Mouse (Mus musculus) megakaryocyte-erythroid progenitor cell, adult 5-6 weeks (primary cell): Measurements from ENCODE around the gene Sept10. TPM values are rescaled to one million over a fixed set of nuclear protein-coding genes. Genes with fewer than 3 reads are reported as not detected.

Experiments used
- ATAC-seq: replicated peaks from 2 replicates; pipeline ENCODE4 v1.8.0; 2016; ENCODE audit warnings: mild to moderate bottlenecking, inconsistent platforms; ENCODE audit not compliant: severe bottlenecking, poor library complexity, low FRiP score, low TSS enrichment
- total RNA-seq, 2 experiments: library from RNA; stranded (forward) in 1 of 2; stranded (reverse) in 1 of 2; fragments of 200-1000, 215-1000 nt in 1 of 2; fragments of >200 nt in 1 of 2; fragmentation: Nextera tagmentation in 1 of 2; gene quantifications; 2 replicates each; pipeline ENCODE4 v1.2.3; 2014 to 2017

Gene Sept10
- total RNA-seq, 2 experiments from 2014 or later, result 0.37 TPM; not detected in 1

DNA sequence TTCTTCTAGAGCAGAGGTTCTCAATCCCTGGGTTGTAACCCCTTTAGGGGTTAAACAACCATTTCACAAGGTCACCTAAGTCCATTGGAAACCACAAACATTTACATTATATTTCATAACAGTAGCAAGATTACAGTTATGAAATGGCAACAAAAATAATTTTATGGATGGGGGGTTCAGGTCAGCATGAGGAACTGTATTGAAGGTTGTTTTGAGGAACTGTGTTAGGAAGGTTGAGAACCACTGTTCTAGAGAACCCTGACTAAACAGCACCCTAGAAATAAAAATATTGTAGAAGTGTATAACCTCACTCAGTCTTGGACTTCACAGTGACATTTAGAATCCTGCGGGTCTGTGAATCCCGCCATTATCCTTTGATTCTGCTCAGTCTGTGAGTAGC is 13.6 kb upstream of the Sept10 start:
- no peak for ATAC-seq

DNA sequence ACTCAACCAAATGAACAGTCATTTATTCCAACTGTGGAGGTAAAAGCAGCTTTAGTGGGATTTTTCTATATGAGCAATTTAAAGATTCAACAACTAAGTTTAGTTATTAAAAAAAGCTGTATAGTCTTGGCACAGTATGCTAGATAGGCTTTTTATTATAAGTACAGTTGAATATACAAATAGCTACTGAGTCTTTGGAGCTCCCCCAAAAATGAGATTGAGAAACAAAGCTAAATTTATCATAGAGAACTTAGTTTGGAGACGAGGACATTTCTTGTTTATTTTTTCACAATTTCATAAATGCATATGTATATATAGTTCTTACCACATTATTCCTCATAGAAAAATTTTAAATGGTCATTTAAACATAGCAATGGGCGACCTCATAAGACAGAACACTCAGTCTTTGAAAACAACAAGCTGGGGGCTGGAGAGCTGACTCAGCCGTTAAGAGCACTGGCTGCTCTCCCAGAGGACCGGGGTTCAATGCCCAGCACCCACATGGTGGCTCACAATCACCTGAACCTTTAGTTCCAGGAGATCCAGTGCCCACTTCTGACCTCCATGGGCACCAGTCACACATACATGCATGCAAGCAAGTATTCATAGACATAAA is 7.7 kb upstream of the Sept10 start:
- ATAC-seq, result no peak

DNA sequence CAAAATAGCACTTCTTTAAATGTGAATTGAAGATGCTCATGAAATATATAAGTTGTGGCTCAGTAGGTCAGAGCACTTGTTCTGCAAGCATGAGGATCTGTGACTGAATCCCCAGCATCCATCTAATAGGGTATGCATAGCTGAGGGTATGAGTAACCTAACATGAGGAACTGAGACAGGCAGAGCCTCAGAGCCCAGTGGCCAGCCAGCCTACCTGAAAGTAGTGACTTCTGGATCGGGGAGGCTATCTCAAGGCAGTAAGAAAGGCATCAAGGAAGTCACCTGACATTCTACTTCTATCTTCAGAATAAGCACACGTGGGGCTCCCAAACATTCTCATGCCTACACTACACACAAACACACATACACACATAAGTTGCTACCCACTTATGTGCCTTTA is 3.5 kb upstream of the Sept10 start:
- no peak for ATAC-seq

DNA sequence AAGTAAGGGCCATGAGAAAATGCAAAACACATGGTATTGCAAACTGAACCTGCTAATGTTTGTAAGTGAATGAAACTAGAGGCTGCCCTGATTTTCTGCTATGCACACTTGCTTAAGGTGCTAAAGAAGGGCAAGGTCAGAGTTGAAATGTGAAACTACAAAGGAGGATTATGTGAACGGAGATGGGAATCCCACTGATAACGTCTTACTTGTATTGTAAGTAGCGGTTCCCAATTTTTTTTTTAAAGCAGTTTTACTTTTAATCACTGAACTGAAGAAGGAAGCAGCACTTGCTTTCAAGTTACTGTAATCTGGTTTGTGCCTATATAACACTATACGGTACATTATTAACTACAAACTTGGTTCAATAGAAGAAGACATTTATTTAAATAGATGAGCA is 2.2 kb upstream of the Sept10 start:
- no peak for ATAC-seq

DNA sequence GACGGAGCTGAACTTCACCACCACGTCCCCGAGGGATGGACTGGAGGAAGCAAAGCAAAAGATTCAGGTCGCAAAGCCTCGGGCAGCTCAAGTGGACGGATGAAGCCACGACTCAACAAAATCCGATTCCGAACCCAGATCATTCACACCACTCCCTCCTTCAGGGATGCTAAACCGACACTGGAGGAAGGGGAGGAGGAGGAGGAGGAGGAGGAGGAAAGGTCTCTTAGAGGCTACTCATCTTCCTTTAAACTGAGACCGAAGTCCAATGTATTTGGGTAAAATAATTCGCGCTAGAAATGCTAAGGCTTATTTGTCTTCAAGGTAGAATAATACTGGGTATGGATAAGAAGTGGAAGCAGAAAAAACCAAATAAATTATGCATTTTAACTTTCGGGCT is 1.7 kb upstream of the Sept10 start:
- no peak for ATAC-seq

DNA sequence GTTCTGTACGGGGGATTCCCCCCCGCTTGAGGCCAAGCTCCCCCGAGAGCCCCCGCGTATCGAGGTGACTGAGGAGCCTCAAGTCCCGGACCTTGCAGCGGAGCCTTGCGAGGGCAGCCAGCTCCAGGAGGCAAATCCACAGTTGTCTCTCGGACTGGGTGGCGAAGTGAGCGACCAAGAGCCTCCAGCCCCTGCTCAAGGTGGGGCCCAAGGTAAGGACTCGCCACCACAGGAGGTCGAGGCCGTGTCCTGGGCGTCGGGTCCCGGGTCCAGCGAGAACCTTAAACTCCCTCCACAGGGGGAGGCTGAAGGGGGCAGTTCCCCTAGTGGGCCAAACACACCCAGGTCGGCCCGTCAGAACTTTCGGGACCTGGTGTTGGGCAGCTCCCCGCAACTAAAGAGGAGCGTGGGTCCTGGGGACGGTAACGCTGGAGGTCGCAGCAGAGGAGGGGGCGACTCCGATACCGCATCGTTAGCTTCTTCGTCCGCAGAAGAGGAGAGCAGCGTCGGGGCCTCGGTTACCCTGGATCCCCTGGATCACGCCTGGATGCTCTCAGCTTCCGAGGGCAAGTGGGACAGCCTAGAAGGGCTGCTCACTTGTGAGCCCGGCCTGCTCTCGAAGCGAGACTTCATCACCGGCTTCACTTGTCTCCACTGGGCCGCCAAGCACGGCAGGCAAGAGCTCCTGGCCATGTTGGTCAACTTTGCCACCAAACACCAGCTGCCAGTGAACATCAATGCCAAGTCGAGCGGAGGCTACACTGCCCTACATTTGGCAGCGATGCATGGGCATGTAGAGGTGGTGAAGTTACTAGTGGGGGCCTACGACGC is 839 bp upstream of the Sept10 start:
- 0 out of 2 replicates have a peak, but pooled peaks have one; percentile 12 for ATAC-seq

DNA sequence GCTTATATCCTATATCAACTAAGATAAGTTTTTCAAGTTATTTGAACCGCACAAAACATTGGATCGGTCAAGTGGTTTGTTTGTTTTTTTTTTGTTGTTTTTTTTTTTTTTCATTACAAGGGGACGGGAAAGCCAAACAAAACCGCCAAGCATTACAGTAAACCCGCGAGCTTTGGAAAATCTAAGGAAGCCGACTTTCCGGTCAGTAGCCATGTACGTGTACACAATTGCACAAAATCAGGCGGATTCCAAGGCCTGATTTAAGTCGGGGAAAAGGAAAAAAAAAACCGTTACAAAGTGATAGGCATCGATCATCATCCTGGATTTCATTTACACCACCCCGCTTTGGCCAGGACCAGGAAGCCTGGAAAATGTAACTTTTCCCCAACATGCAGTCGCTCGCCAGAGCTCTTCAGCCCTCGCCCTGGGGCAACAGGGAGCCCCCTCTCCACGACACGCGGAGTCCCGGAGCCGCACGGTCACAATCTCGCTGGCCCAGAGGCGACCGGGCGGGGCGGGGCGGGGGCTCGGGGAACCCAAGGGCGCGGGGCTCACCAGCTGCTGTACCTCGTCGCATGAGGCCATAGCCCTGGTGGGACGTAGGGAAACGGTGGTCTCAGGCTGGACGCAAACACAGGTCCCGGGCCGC is 699 bp downstream of the Sept10 start:
- ATAC-seq, result no peak

DNA sequence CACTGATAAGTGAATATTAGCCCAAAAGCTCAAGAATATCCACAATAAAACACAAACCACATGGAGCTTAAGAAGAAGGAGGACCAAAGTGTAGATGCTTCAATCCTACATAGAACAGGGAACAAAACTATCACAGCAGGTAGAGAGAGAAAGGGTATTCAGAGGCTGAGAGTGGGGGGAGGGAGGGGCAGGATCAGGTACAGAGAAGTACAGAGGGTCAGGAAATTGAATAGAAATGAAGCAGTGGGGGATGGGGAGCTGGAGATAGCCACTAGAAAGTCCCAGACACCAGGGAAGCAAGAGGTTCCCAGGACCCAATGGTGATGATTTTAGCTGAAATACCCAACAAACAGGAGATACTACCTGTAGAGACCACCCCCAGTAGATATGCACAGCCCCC is 21.6 kb downstream of the Sept10 start:
- ATAC-seq, result no peak

DNA sequence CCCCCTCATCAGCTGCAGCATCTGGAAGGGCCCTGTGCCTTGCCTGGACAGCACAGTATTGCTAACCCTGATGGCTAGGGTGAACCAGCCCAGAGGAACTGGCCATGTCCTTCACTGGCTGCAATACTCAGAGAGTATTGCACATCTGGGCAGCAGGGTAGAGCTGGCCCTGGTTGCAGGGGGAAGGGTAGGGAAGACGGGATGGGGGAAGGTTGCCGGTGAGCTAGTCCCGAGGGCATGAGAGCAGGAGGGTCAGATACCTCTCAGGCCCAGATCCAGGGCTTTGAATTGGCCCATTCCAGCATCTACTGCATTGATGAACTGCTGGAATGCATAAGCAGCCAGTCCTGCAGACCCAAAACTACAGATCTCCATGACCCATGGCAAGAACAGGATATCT is 24.9 kb downstream of the Sept10 start:
- ATAC-seq, result no peak

DNA sequence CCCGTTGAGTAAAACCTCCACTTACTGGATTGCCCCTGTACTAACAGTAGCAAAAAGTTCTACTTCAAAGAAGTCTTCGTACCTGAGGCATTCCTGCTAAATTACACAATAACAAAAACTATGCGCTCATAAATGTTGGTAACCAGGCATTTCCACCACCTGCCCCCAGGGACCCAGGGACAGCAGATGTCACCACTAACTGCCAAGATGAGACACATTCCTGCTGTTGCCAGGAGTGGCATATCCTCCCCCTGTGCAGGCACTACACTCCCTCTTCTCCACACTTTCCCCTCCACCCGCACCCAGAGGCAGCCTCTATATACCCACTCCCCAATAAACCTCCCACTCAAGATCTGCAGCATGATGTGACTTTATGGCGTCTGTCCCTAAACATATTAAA is 26.8 kb downstream of the Sept10 start:
- no peak for ATAC-seq

DNA sequence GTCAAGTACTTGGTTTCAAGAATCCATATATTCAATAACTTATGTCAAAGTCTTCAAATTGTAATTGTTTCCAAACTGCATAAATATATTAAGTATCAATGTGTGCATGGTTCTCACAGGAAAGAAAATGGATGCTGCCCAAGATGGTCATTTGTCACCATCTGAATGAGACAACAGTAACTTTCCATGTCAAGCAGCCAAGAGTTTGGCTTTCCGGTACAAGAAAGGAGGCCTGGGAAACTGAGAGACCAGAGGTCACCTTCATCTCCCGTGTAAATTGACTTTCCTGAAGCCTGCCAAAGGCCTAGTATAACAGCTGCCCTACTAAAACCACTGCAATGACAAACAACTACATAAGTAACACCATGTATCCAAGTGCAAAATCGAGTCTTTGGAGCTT is 39.3 kb downstream of the Sept10 start:
- ATAC-seq, result no peak

DNA sequence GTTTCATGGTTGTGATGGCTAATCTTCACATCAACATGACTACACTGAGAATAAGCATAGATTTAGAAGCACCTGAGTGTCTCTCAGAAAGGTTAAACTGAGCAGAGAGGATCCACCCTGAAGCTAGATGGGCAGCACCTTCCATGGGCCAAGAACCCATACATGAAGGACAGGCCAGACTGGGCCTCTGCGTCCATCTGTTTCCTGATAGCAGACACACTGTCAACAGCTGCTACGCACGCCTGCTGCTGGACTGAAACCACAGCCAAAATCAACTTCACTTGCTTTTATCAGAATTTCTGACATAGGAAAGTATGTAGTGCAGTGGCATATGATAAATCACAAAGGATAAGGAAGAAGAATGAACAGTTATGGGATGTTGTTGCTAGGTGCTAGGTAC is 42.0 kb downstream of the Sept10 start:
- ATAC-seq, result no peak

DNA sequence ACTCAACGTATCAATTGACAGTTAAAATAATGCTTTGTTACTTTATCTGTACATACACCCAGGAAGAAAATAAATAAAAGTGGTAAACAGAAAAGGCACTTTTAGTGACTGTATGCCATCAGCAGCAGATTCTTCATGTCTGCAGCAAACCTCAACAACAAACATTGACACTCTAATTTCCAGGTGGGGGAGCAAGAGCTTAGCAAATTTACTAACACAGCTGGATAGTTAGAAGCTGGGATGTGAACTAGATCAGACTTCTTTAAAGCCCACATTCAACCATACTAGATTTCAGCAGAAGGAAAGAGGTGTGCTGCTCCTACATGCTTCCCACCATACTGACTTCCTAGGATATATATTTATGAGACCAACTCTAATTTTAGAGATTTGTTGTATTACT is 49.1 kb downstream of the Sept10 start:
- ATAC-seq, result no peak

DNA sequence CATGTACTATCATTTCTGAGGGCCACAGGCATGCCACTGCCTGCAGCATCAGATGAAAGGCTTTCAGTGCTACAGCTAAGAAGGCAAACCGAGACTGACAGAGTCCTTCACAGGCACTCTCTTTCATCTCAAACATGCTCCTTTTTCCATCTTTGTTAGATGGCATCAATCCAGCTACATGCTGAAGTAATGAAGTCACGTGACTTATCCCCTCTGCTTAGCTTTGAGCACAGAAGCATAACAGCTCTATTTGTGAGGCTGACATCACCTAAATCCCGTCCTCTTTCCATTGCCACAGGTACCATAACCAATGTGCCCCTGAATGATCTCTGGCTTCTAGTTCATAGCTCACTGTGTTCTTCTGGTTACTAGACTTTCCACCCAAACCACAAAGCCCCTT is 50.6 kb downstream of the Sept10 start:
- ATAC-seq, result peak; percentile 64

DNA sequence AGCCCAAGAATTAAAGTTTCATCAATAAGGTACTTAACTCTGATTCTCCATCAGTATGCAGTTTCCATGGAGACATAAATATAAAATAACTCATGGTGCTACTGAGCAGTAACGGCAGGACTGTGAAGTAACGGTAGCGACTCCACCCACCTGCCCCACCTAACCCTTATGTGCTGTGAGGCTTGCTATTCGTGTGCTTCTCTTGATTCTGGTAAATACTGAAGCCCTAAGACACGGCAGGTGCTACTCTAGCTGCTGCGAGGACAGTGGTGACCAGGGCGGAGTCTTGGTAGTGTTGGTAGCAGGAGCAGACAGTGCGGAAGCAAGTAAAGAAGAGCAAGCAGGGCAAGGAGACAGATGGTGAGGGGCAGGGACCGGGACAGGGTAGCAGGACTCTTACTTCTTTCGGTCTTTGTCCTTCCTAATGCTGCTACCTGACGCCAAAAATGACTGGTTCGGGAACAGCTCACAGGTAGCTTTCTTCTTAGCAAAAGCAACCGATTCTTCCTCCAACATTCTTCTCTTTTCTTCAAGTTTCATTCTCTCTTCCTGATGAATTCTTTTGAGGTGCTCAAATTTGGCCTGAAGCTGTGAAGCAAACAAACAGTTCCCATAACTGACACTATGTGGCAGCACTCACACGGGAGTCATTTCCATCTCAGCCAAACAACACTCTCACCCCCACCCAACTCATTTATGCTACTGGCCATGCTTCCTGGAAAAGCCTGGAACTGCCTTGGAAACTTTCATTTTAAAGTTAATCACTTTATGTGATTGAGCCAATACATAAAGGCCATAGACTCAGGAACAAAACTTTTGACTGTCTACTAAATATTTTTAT is 55.3 kb downstream of the Sept10 start:
- peak; percentile 68 for ATAC-seq

DNA sequence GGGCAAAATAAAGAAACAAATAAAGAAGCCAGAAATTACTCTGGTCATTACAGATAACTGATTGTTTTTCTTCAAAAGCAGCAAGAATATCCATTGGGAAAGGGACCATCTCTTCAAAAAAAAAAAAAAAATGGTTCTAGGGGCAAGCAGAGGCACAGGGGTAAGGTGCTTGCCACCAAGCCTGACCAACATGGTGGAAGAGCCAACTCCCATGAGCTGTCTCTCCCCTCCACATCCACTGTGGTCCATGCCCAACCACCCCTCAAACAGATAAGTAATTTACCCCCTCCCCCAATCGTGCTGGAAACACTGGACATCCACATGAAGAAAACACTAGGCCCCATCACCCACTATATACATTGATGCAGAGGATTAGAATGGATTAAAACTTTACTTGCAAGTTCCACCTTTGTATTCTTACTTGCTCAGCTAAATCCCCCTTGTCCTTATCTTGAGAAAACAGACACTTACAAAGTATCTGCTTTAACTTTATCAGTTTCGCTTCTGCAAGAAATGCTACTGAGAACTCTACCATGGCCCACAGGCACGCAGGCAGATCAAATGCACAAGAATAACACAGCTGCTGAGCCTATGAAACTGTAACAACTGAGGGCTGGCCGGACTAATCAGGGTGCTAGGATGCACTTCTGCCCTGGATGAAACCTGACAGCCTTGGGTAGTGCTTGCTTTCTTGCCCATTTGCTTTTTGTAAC is 59.3 kb downstream of the Sept10 start:
- peak; percentile 95 for ATAC-seq

DNA sequence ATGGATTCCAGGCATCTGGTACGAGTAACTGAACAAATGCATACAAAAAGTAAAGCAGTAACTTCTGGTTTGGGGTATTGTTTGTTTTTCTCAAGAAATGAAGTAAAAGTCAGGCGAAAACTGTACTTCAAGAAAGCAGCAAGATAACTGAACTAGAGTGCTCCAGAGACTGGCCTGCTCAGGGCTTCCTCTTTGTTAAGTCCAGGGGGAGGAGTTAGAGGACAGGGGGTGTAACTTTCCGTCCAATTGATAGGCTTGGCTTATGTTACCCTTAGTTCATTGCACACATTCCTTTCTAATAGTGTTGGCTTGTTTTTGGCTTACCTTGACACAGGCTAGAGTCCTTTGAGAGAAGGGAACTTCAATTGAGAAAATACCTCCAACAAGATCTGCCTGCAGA is 63.0 kb downstream of the Sept10 start:
- ATAC-seq, result 0 out of 2 replicates have a peak, but pooled peaks have one; percentile 29

DNA sequence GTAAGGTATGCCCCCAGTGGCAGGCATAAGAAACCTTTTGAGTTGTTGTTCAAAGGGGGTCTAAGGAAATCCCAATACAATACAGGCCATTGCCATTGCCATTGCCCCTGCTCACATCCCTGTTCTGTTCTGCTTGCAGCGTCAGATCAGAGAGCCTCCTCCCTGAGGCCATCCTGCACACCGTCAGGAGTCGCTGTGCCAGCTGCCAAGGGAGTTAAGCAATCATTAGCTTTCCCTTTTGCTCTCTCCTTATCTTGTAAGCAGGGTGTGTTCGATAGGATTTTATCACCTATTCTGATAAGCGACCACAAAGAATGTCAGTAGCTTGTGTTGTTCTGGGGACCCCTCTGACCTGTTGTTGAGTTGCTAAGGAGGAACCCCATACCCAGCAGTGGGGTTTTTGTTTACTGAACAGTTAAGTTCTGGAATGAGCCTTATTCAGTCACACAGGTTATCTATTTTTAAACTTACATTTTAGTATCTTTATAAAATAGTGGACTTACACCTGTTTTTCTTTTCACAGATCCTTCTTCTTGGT is 69.0 kb downstream of the Sept10 start:
- no peak for ATAC-seq
